Mouse (Mus musculus) right cerebral cortex, adult 18-20 months (tissue): ENCODE data around the gene Cd3eap.

Source experiments
- DNase-seq: peaks from one replicate; pipeline ENCODE4 v3.0.0; 2022; ENCODE audit warnings: mixed read lengths

Cd3eap gene

GRCm38 (mm10) chr7:19359299-19359891 is at the start of gene Cd3eap, which contains the start of gene Ppp1r13l:
TSS of gene Cd3eap (minus strand) at chr7:19359483.
TSS of gene Ppp1r13l (plus strand) at chr7:19359749.
- DNase-seq, result peak; percentile 90

GRCm38 (mm10) chr7:19405417-19405816 is 46.1 kb upstream of the Cd3eap start:
- DNase-seq, result peak; percentile 64

GRCm38 (mm10) chr7:19404476-19404875 is 45.2 kb upstream of the Cd3eap start, which contains the start of gene Ckm:
TSS of gene Ckm (plus strand) at chr7:19404776.
- DNase-seq, result no peak

- DNase-seq, result no peak
Observed at GRCm38 (mm10) chr7:19403731-19404296, 44.5 kb upstream of the Cd3eap start, which contains the start of gene Klc3. TSS of gene Klc3 (minus strand) at chr7:19404104.

- DNase-seq, result no peak
Observed at GRCm38 (mm10) chr7:19402535-19403112, 43.3 kb upstream of the Cd3eap start.

- DNase-seq, result no peak
Observed at GRCm38 (mm10) chr7:19400946-19401345, 41.7 kb upstream of the Cd3eap start.

- no peak for DNase-seq
Observed at GRCm38 (mm10) chr7:19399496-19400280, 40.4 kb upstream of the Cd3eap start.

- no peak for DNase-seq
Observed at GRCm38 (mm10) chr7:19394484-19394883, 35.2 kb upstream of the Cd3eap start.

- no peak for DNase-seq
Observed at GRCm38 (mm10) chr7:19388699-19389413, 29.6 kb upstream of the Cd3eap start.

- no peak for DNase-seq
Observed at GRCm38 (mm10) chr7:19383708-19384107, 24.4 kb upstream of the Cd3eap start.

GRCm38 (mm10) chr7:19382166-19382541 is 22.9 kb upstream of the Cd3eap start:
- no peak for DNase-seq

GRCm38 (mm10) chr7:19381377-19382165 is 22.3 kb upstream of the Cd3eap start, which contains the start of gene Ercc2:
TSS of gene Ercc2 (plus strand) at chr7:19382010.
- DNase-seq, result peak; percentile 99

- DNase-seq, result no peak
Observed at GRCm38 (mm10) chr7:19378049-19378448, 18.8 kb upstream of the Cd3eap start.

- no peak for DNase-seq
Observed at GRCm38 (mm10) chr7:19376019-19376418, 16.7 kb upstream of the Cd3eap start.

- DNase-seq, result no peak
Observed at GRCm38 (mm10) chr7:19375368-19375767, 16.1 kb upstream of the Cd3eap start.

GRCm38 (mm10) chr7:19373367-19373766 is 14.1 kb upstream of the Cd3eap start:
- DNase-seq, result no peak

- peak; percentile 70 for DNase-seq
Observed at GRCm38 (mm10) chr7:19369823-19370425, 10.6 kb upstream of the Cd3eap start.

- no peak for DNase-seq
Observed at GRCm38 (mm10) chr7:19368380-19368779, 9.1 kb upstream of the Cd3eap start.

GRCm38 (mm10) chr7:19365376-19365775 is 6.1 kb upstream of the Cd3eap start:
- DNase-seq, result no peak

- peak; percentile 56 for DNase-seq
Observed at GRCm38 (mm10) chr7:19363881-19364280, 4.6 kb upstream of the Cd3eap start.

- DNase-seq, result no peak
Observed at GRCm38 (mm10) chr7:19362276-19362675, 3.0 kb upstream of the Cd3eap start.
